Mouse (Mus musculus) E14TG2a.4 (cell line): ENCODE results near the gene Akap2.

ENCODE experiments used
- H3K27me3 ChIP-seq: 2 replicates; pipeline ENCODE4 v1.6.1; 2014; ENCODE audit warnings: low read length, control low read depth; ENCODE audit not compliant: insufficient read depth
- H3K36me3 ChIP-seq: 2 replicates; pipeline ENCODE4 v1.6.1; 2014; ENCODE audit warnings: low read length, control low read depth; ENCODE audit not compliant: insufficient read depth
- H3K4me1 ChIP-seq: replicated peaks from 2 replicates; pipeline ENCODE4 v1.6.1; 2014; ENCODE audit warnings: low read depth, low read length, control low read depth
- H3K4me3 ChIP-seq: replicated peaks from 2 replicates; pipeline ENCODE4 v1.5.1; 2014; ENCODE audit warnings: mild to moderate bottlenecking, low read length
- H3K9me3 ChIP-seq: 2 replicates; pipeline ENCODE4 v1.6.1; 2014; ENCODE audit warnings: low read length, control low read depth
- CTCF ChIP-seq: conservative IDR thresholded peaks from 2 replicates; pipeline ENCODE4 v1.5.1; 2014; ENCODE audit warnings: low read length
- NANOG ChIP-seq: IDR thresholded peaks from 2 replicates; pipeline ENCODE4 v1.6.1; 2014; ENCODE audit warnings: borderline replicate concordance, low read length, mixed read lengths
- POU5F1 ChIP-seq: IDR thresholded peaks from 2 replicates; pipeline ENCODE4 v1.6.1; 2014; ENCODE audit warnings: low read length, borderline replicate concordance

The Akap2 gene

GRCm38 (mm10) chr4:57813576-57813945 is 96.1 kb downstream of the Akap2 start:
- no peak overlapping the region for H3K4me3 ChIP-seq
- H3K9me3 ChIP-seq, result peaks cover 16% of the 10 kb centered on the region
- peaks cover 34% of the 10 kb centered on the region for H3K4me1 ChIP-seq
- no peaks in the 10 kb centered on the region for H3K27me3 ChIP-seq
- peaks cover 28% of the 10 kb centered on the region for H3K36me3 ChIP-seq
- no peak for TF ChIP-seq POU5F1
- no peak for TF ChIP-seq CTCF
- no peak for TF ChIP-seq NANOG

- no peak overlapping the region for H3K4me3 ChIP-seq
- H3K4me1 ChIP-seq, result peaks cover 23% of the 10 kb centered on the region
- H3K9me3 ChIP-seq, result peaks cover 25% of the 10 kb centered on the region
- peaks cover 28% of the 10 kb centered on the region for H3K36me3 ChIP-seq
- no peaks in the 10 kb centered on the region for H3K27me3 ChIP-seq
- TF ChIP-seq NANOG (no peak), POU5F1 (no peak), CTCF (no peak)
These were observed 97.9 kb downstream of the Akap2 start for GRCm38 (mm10) chr4:57815355-57815754.

GRCm38 (mm10) chr4:57816146-57816545 is 98.7 kb downstream of the Akap2 start:
- no peak for TF ChIP-seq CTCF
- TF ChIP-seq POU5F1, result no peak
- TF ChIP-seq NANOG, result no peak
- Histone ChIP-seq H3K27me3 (no peaks in the 10 kb centered on the region), H3K9me3 (peaks cover 31% of the 10 kb centered on the region), H3K4me1 (peaks cover 24% of the 10 kb centered on the region), H3K4me3 (no peak overlapping the region), H3K36me3 (peaks cover 28% of the 10 kb centered on the region)

- Histone ChIP-seq H3K4me1 (peaks cover 29% of the 10 kb centered on the region), H3K27me3 (no peaks in the 10 kb centered on the region), H3K9me3 (peaks cover 35% of the 10 kb centered on the region), H3K4me3 (no peak overlapping the region), H3K36me3 (peaks cover 17% of the 10 kb centered on the region)
- TF ChIP-seq POU5F1 (no peak), NANOG (no peak), CTCF (no peak)
These were observed 103.5 kb downstream of the Akap2 start for GRCm38 (mm10) chr4:57820839-57821374.

GRCm38 (mm10) chr4:57821556-57822356 is 104.3 kb downstream of the Akap2 start:
- peaks cover 17% of the 10 kb centered on the region for H3K36me3 ChIP-seq
- no peak for TF ChIP-seq POU5F1
- no peak for TF ChIP-seq NANOG
- no peak for TF ChIP-seq CTCF
- H3K9me3 ChIP-seq, result peaks cover 34% of the 10 kb centered on the region
- H3K4me1 ChIP-seq, result peaks cover 29% of the 10 kb centered on the region
- H3K27me3 ChIP-seq, result no peaks in the 10 kb centered on the region
- H3K4me3 ChIP-seq, result no peak overlapping the region

GRCm38 (mm10) chr4:57822641-57823040 is 105.2 kb downstream of the Akap2 start:
- TF ChIP-seq CTCF (no peak), NANOG (no peak), POU5F1 (no peak)
- no peaks in the 10 kb centered on the region for H3K27me3 ChIP-seq
- no peak overlapping the region for H3K4me3 ChIP-seq
- H3K36me3 ChIP-seq, result peaks cover 15% of the 10 kb centered on the region
- H3K9me3 ChIP-seq, result peaks cover 29% of the 10 kb centered on the region
- peaks cover 29% of the 10 kb centered on the region for H3K4me1 ChIP-seq

- Histone ChIP-seq H3K27me3 (no peaks in the 10 kb centered on the region), H3K4me1 (peaks cover 29% of the 10 kb centered on the region), H3K36me3 (peaks cover 32% of the 10 kb centered on the region), H3K4me3 (no peak overlapping the region), H3K9me3 (peaks cover 40% of the 10 kb centered on the region)
- TF ChIP-seq POU5F1, result no peak
- no peak for TF ChIP-seq NANOG
- no peak for TF ChIP-seq CTCF
These were observed 107.3 kb downstream of the Akap2 start for GRCm38 (mm10) chr4:57824626-57825240.

GRCm38 (mm10) chr4:57826272-57826671 is 108.8 kb downstream of the Akap2 start:
- H3K27me3 ChIP-seq, result no peaks in the 10 kb centered on the region
- H3K36me3 ChIP-seq, result peaks cover 44% of the 10 kb centered on the region
- no peak overlapping the region for H3K4me3 ChIP-seq
- TF ChIP-seq CTCF (no peak), POU5F1 (no peak), NANOG (no peak)
- peaks cover 45% of the 10 kb centered on the region for H3K9me3 ChIP-seq
- H3K4me1 ChIP-seq, result peaks cover 27% of the 10 kb centered on the region
